Mouse (Mus musculus): ENCODE data around the gene Otogl. TPM values are rescaled to one million over a fixed set of nuclear protein-coding genes. Genes with fewer than 3 reads are reported as not detected.

Gene Otogl
- not detected for polyA plus RNA-seq (2015; fragmentation: Illumina TruSeq; extraction: RNeasy Lipid Tissue Mini Kit (QIAGEN cat#74804); ENCODE audit: insufficient read depth, low read depth, low replicate concordance)

DNA sequence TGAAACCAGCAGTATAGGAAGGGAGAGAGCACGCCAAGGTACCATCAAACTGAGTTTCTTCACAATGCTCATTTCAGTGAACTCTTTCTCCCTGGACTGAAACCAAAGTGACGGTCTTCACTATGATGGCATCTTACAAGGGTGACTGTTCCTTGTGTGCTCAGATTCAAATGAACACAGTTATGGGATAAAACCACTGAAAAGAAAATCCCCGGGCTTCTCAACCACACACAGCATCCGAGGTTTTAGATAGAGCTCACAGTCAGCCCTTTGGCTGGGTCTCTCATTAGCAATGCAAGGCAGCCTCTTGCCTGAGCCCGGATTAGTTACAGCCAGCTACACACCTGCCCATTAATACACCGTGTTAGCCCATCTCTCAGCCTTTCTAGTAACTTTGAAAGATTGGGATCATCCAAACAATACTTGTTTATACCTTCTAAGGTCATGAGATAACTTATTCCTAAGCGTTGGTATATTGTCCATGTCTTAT lies at the start of gene Otogl:
Otogl (minus strand) TSS at position 51 of the 490 bp plus-strand sequence.

DNA sequence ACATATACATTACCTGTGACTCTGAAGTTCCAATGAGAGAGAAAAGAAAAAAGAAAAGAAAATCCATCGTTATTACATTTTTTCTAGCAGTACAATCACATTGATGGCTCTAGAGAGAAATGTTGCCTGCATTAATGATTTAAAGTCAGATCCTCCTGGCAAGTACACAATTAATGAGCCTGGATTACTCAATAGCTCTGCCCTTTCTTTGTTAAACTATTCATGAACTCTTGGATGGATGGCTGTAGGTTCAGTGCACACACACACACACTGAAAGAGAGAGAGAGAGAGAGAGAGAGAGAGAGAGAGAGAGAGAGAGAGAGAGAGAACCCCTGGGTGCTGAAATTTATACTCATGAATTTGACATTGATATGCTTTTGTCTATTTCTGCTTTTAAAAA lies 192.1 kb downstream of the Otogl start, which contains the start of gene Ptprq:
Ptprq (minus strand) TSS at position 246 of the 400 bp plus-strand sequence.

Other genes with a start within 250 kb of the Otogl start
- not detected for gene Ptprq, start 192.1 kb downstream of the Otogl start, polyA plus RNA-seq (2015; fragmentation: Illumina TruSeq; extraction: RNeasy Lipid Tissue Mini Kit (QIAGEN cat#74804); ENCODE audit: insufficient read depth, low read depth, low replicate concordance)